Mouse (Mus musculus): ENCODE results near the gene Bcl9l. TPM values are rescaled to one million over a fixed set of nuclear protein-coding genes. Genes with fewer than 3 reads are reported as not detected.

Bcl9l gene
- polyA plus RNA-seq (2014; fragmentation: Illumina TruSeq; extraction: RNeasy Lipid Tissue Mini Kit (QIAGEN cat#74804); ENCODE audit: low read depth, low replicate concordance): 22.5 TPM

DNA sequence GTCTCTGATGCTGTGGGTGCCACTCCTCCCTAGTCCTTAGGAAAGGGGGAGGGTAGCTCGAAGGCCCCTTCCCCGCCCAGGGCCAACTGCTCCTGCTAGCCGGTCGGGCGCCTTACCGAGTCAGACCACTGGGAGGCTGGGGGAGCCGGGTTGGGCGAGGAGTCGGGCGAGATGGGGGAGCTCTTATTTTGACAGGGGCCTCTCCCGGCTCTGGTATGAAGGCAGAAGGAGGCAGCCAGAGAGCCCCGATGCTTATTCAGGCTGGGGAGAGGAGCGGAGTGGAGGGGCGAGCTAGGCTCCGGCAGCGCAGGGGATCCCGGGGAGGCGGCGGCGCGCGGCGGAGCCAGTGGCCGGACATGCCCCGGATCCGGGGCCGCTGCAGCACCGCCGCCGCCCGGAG lies at the start of gene Bcl9l:
TSS of gene Bcl9l (plus strand) at position 274 of the 400 bp plus-strand sequence.

GRCm38 (mm10) chr9:44440961-44441360 lies 41.7 kb upstream of the Bcl9l start, which contains the start of gene Foxr1:
Gene Foxr1 (minus strand): TSS chr9:44441136.

DNA sequence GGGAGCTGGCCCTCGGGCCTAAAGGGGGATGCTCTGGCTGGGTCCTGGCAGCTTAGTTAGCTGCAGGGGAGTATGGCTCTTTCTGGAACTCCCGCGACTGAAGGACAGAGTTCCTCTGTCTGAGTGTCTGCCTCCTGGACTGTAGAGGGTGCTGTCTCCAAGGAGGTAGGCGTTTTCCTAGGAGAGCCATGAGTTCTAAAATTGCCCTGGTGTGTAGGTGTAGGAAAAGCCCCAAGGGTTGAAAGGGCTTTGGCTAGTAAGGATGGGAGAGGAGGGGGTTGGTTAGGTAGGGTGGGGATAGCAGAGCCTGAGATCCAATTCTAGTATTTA lies 27.8 kb upstream of the Bcl9l start, which contains the start of gene Upk2:
TSS of gene Upk2 (minus strand) at position 86 of the 330 bp plus-strand sequence.

Other genes starting within 250 kb of the Bcl9l start
- 9.4 TPM for gene Cbl, start 248.8 kb upstream of the Bcl9l start, polyA plus RNA-seq (2014; fragmentation: Illumina TruSeq; extraction: RNeasy Lipid Tissue Mini Kit (QIAGEN cat#74804); ENCODE audit: low read depth, low replicate concordance)
- not detected for gene Ccdc153, start 242.1 kb upstream of the Bcl9l start, polyA plus RNA-seq (2014; fragmentation: Illumina TruSeq; extraction: RNeasy Lipid Tissue Mini Kit (QIAGEN cat#74804); ENCODE audit: low read depth, low replicate concordance)
- gene Pdzd3, start 231.4 kb upstream of the Bcl9l start, polyA plus RNA-seq (2014; fragmentation: Illumina TruSeq; extraction: RNeasy Lipid Tissue Mini Kit (QIAGEN cat#74804); ENCODE audit: low read depth, low replicate concordance): 2.5 TPM
- gene Nlrx1, start 214.2 kb upstream of the Bcl9l start, polyA plus RNA-seq (2014; fragmentation: Illumina TruSeq; extraction: RNeasy Lipid Tissue Mini Kit (QIAGEN cat#74804); ENCODE audit: low read depth, low replicate concordance): 13.5 TPM
- 0.47 TPM for gene Abcg4, start 194.2 kb upstream of the Bcl9l start, polyA plus RNA-seq (2014; fragmentation: Illumina TruSeq; extraction: RNeasy Lipid Tissue Mini Kit (QIAGEN cat#74804); ENCODE audit: low read depth, low replicate concordance)
- gene Hinfp, start 177.2 kb upstream of the Bcl9l start, polyA plus RNA-seq (2014; fragmentation: Illumina TruSeq; extraction: RNeasy Lipid Tissue Mini Kit (QIAGEN cat#74804); ENCODE audit: low read depth, low replicate concordance): 7.7 TPM
- gene C2cd2l, start 162.5 kb upstream of the Bcl9l start, polyA plus RNA-seq (2014; fragmentation: Illumina TruSeq; extraction: RNeasy Lipid Tissue Mini Kit (QIAGEN cat#74804); ENCODE audit: low read depth, low replicate concordance): 16.3 TPM
- gene Dpagt1, start 156.8 kb upstream of the Bcl9l start, polyA plus RNA-seq (2014; fragmentation: Illumina TruSeq; extraction: RNeasy Lipid Tissue Mini Kit (QIAGEN cat#74804); ENCODE audit: low read depth, low replicate concordance): 17.7 TPM
- gene H2afx, start 148.1 kb upstream of the Bcl9l start, polyA plus RNA-seq (2014; fragmentation: Illumina TruSeq; extraction: RNeasy Lipid Tissue Mini Kit (QIAGEN cat#74804); ENCODE audit: low read depth, low replicate concordance): 8.9 TPM
- gene Hmbs, start 138.6 kb upstream of the Bcl9l start, polyA plus RNA-seq (2014; fragmentation: Illumina TruSeq; extraction: RNeasy Lipid Tissue Mini Kit (QIAGEN cat#74804); ENCODE audit: low read depth, low replicate concordance): 44.7 TPM
- gene Vps11, start 121.2 kb upstream of the Bcl9l start, polyA plus RNA-seq (2014; fragmentation: Illumina TruSeq; extraction: RNeasy Lipid Tissue Mini Kit (QIAGEN cat#74804); ENCODE audit: low read depth, low replicate concordance): 19.6 TPM
- 24.8 TPM for gene Hyou1, start 103.3 kb upstream of the Bcl9l start, polyA plus RNA-seq (2014; fragmentation: Illumina TruSeq; extraction: RNeasy Lipid Tissue Mini Kit (QIAGEN cat#74804); ENCODE audit: low read depth, low replicate concordance)
- gene Slc37a4, start 86.0 kb upstream of the Bcl9l start, polyA plus RNA-seq (2014; fragmentation: Illumina TruSeq; extraction: RNeasy Lipid Tissue Mini Kit (QIAGEN cat#74804); ENCODE audit: low read depth, low replicate concordance): 25.1 TPM
- 932 TPM for gene Rps25, start 75.7 kb upstream of the Bcl9l start, polyA plus RNA-seq (2014; fragmentation: Illumina TruSeq; extraction: RNeasy Lipid Tissue Mini Kit (QIAGEN cat#74804); ENCODE audit: low read depth, low replicate concordance)
- 48.1 TPM for gene Trappc4, start 75.2 kb upstream of the Bcl9l start, polyA plus RNA-seq (2014; fragmentation: Illumina TruSeq; extraction: RNeasy Lipid Tissue Mini Kit (QIAGEN cat#74804); ENCODE audit: low read depth, low replicate concordance)
- gene Ccdc84, start 64.3 kb upstream of the Bcl9l start, polyA plus RNA-seq (2014; fragmentation: Illumina TruSeq; extraction: RNeasy Lipid Tissue Mini Kit (QIAGEN cat#74804); ENCODE audit: low read depth, low replicate concordance): 13.8 TPM
- gene Foxr1, start 41.7 kb upstream of the Bcl9l start, polyA plus RNA-seq (2014; fragmentation: Illumina TruSeq; extraction: RNeasy Lipid Tissue Mini Kit (QIAGEN cat#74804); ENCODE audit: low read depth, low replicate concordance): not detected
- not detected for gene Upk2, start 27.8 kb upstream of the Bcl9l start, polyA plus RNA-seq (2014; fragmentation: Illumina TruSeq; extraction: RNeasy Lipid Tissue Mini Kit (QIAGEN cat#74804); ENCODE audit: low read depth, low replicate concordance)
- 0.39 TPM for gene Cxcr5, start 79.1 kb downstream of the Bcl9l start, polyA plus RNA-seq (2014; fragmentation: Illumina TruSeq; extraction: RNeasy Lipid Tissue Mini Kit (QIAGEN cat#74804); ENCODE audit: low read depth, low replicate concordance)
- gene Ddx6, start 122.1 kb downstream of the Bcl9l start, polyA plus RNA-seq (2014; fragmentation: Illumina TruSeq; extraction: RNeasy Lipid Tissue Mini Kit (QIAGEN cat#74804); ENCODE audit: low read depth, low replicate concordance): 67.0 TPM
- not detected for gene Treh, start 190.4 kb downstream of the Bcl9l start, polyA plus RNA-seq (2014; fragmentation: Illumina TruSeq; extraction: RNeasy Lipid Tissue Mini Kit (QIAGEN cat#74804); ENCODE audit: low read depth, low replicate concordance)